Mouse (Mus musculus): ENCODE results near the gene Xdh. TPM values are rescaled to one million over a fixed set of nuclear protein-coding genes. Genes with fewer than 3 reads are reported as not detected.

The Xdh gene
- polyA plus RNA-seq (2012; rRNA removed), result 4.5 and 5.3 TPM in 2 replicates

DNA sequence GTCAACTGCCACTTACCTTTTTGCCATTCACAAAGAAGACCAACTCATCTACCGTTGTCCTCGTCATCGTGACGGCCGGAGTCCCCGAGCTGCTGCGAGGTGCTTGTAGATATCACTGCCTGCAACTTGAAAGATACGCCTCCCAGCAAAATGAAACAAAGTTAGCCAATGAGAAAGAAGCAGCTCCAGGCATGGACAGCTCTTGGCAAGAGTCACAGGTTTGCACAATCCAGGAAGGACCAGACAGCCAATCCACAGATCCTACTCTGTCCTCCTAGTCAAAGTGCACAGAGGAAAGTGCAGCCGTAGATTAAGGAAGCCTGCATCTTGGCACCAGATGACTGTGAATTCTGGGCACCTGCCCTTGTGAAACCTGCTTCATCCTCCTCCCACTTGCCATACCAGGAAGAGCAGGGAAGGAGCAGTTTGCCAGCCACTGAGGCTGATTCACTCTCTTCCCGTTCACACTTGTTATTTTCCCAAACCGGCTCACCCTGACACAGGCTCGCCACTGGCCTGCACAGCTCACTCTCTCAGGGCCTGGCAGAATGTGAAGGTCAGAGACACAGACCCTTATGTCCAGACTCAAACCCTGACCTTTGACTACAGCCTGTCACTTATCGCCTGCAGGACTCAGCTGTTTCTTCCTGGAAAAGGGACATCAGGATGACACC, at the start of gene Xdh:
TSS of gene Xdh (minus strand) at position 135 of the 674 bp plus-strand sequence.
- DNase-seq (ENCODE audit: extremely low spot score in 1 of 2, low spot score in 1 of 2), result no peak

- DNase-seq (ENCODE audit: extremely low spot score in 1 of 2, low spot score in 1 of 2), result no peak
These were observed 46.1 kb upstream of the Xdh start for GRCm38 (mm10) chr17:73995907-73996645.

DNA sequence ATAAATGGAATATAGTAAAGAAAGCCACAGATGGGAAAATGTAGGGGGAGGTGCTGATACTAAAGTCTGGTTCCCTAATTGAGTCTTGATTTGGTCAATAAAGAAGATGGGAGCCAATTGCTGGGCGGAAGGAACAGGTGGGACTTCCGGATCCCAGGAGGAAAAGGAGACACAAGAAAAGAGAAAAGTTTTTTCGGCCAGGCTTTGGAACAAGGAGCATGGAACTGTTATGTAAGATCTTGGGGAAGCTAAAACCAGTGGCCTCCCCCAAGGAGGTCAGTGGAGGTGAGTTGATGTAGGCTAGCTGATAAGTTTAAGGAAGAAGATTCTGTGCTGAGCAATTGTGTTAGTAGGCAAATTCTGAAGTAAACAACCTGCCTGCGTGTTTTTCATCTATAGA, 41.3 kb upstream of the Xdh start:
- DNase-seq (ENCODE audit: extremely low spot score in 1 of 2, low spot score in 1 of 2), result no peak

- DNase-seq (ENCODE audit: extremely low spot score in 1 of 2, low spot score in 1 of 2), result no peak
These were observed 36.6 kb upstream of the Xdh start for GRCm38 (mm10) chr17:73986571-73986970.

- DNase-seq (ENCODE audit: extremely low spot score in 1 of 2, low spot score in 1 of 2), result no peak
These were observed 35.9 kb upstream of the Xdh start for GRCm38 (mm10) chr17:73985936-73986335.

DNA sequence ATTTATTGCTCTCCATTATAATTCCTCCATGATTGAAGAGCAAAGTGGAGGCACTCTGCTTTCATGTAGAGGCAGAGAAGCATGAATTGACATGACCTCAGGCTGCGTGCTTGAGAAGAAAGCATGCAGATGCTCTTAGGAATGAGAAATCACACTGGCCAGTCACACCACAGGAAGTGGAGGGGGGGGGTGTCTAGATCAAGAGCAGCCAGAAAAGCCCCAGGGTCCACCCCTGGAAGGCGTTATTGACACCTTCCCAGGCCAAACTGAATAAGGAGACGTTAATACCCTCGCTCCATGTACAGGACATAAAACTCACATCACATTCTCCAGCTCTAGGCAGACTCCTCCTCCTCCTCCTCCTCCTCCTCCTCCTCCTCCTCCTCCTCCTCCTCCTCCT, 34.5 kb upstream of the Xdh start:
- no peak for DNase-seq (ENCODE audit: extremely low spot score in 1 of 2, low spot score in 1 of 2)

DNA sequence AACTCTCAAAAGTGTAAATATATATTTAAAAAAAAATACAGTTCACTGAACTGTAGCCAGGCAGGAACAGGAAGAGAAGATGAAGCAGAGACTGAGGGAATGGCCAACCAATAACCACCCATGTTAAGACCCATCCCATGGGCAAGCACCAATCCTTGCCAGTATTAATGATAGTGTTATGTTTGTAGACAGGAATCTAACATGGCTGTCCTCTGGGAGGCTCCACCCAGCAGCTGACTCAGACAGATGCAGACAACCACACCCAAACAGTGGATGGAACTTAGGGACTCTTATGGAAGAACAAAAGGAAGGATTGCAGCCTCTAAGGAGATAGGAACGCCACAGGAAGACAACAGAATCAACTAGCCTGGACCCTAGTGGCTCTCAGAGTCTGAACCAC, 32.9 kb upstream of the Xdh start:
- no peak for DNase-seq (ENCODE audit: extremely low spot score in 1 of 2, low spot score in 1 of 2)

GRCm38 (mm10) chr17:73976066-73976465, 26.1 kb upstream of the Xdh start:
- no peak for DNase-seq (ENCODE audit: extremely low spot score in 1 of 2, low spot score in 1 of 2)

GRCm38 (mm10) chr17:73972648-73973047, 22.7 kb upstream of the Xdh start:
- DNase-seq (ENCODE audit: extremely low spot score in 1 of 2, low spot score in 1 of 2), result no peak

- no peak for DNase-seq (ENCODE audit: extremely low spot score in 1 of 2, low spot score in 1 of 2)
These were observed 21.3 kb upstream of the Xdh start for GRCm38 (mm10) chr17:73971291-73971690.

GRCm38 (mm10) chr17:73970361-73971027, 20.5 kb upstream of the Xdh start:
- peak in 1 of 2 experiments; percentile 18 for DNase-seq (ENCODE audit: extremely low spot score in 1 of 2, low spot score in 1 of 2)

DNA sequence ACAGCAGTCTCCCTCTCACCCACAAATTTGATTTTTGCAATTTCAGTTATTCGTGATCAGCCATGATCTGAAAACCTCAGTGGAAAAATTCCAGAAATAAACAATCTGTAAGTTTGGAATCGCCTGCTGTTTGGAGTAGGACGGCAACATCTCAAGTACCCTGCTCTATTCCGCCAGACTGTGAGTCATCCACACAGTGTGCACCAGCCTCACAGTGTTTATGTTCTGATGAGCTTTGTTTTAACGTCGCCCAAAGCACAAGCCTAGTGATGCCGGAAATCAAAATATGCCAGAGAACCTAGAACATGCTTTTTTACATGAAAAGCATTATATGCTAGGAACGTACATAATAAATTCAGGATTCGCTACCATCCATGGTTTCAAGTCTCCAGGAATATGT, 14.9 kb upstream of the Xdh start:
- DNase-seq (ENCODE audit: extremely low spot score in 1 of 2, low spot score in 1 of 2), result peak in 1 of 2 experiments; percentile 15

- no peak for DNase-seq (ENCODE audit: extremely low spot score in 1 of 2, low spot score in 1 of 2)
These were observed 12.6 kb upstream of the Xdh start for GRCm38 (mm10) chr17:73962628-73963043.

DNA sequence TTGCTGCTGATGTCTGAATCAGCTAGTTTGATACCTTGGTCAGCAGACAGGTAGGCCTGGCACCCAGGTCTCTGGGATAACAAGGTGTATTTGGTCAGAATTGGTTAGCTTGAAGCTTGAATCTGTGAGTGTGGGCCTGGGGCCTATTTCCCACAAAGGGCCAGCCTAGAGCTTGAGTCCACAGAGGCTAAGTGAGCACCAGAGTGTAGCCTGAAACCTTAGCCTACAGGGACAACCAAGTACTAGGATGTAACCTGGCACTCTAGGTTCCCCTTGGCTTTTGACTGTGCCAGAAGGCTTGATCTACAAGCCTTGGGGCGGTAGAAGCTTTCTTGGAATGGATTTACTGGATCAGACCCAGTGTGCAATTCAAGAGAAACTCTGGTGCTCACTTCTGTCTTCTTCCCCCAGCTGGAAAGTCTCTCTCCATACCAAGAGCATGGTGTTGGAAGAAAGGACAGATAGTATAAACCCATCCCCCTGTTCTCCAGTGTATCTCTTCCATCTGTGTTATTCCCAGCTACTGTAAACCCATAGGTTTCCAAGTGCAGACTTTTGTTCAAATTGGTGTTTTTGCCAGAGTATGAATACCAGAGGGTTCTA, 11.9 kb upstream of the Xdh start:
- DNase-seq (ENCODE audit: extremely low spot score in 1 of 2, low spot score in 1 of 2), result no peak

- DNase-seq (ENCODE audit: extremely low spot score in 1 of 2, low spot score in 1 of 2), result no peak
These were observed 10.7 kb upstream of the Xdh start for GRCm38 (mm10) chr17:73960745-73961144.

DNA sequence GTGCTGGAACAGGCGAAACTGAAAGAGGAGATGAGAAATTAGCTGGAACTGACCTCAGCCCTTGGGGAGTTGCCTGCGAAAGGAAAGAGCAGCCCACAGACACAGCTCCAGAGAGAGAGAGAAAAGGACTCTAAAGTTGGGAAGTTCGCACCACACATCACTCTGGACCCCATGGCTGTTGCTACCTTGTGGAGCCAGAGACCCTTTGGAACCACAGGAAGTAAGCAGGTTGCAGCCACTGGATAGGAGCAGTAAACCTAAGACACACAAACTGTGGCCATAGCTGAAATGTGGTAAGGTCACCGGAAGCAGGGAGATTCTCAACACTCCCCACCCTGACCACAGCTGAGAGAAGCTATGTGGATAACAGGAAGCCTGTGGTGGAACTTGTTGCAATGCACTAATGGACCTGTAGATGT, 2.1 kb upstream of the Xdh start:
- DNase-seq (ENCODE audit: extremely low spot score in 1 of 2, low spot score in 1 of 2), result no peak

DNA sequence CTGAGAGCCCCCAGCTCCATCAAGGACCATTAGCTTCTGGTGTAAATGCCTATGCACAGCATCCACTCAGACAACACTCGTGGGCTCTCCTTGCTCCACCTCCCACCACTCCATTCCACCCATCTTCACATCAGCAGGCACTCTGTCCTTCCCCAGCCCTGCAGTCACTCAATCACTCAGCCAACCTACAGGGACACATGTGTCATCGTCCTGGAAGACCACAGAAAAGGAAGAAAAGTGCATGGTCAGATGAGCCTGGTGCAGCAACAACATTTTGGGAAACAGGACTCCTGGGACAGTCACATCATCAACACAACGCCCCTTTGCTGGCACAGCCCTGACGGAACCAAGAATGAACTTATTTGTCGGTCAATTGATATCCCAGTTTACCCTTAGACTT, 974 bp upstream of the Xdh start:
- no peak for DNase-seq (ENCODE audit: extremely low spot score in 1 of 2, low spot score in 1 of 2)

- DNase-seq (ENCODE audit: extremely low spot score in 1 of 2, low spot score in 1 of 2), result no peak
These were observed 498 bp downstream of the Xdh start for GRCm38 (mm10) chr17:73949498-73949897.

GRCm38 (mm10) chr17:73948801-73949200, 1.2 kb downstream of the Xdh start:
- DNase-seq (ENCODE audit: extremely low spot score in 1 of 2, low spot score in 1 of 2), result no peak

GRCm38 (mm10) chr17:73948039-73948438, 2.0 kb downstream of the Xdh start:
- peak in 1 of 2 experiments; percentile 48 for DNase-seq (ENCODE audit: extremely low spot score in 1 of 2, low spot score in 1 of 2)

DNA sequence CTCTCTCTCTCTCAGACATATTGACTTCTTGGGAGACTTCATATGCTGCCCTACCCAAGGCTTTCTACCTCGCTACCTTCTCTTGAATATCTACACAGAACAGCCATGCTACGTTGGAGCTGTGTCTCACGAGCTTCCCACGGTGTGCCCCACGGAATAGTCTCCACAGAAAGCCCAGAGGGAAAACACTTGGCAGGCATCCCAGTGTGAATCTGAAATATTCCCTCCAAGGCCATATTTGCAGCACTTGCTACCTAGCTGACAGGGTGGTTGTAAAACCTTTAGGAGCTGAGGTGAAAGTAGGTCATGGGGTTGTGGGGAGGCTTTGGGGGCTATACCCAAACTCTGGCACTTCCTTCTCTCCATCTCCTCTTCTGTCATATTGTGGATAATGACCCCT, 3.1 kb downstream of the Xdh start:
- DNase-seq (ENCODE audit: extremely low spot score in 1 of 2, low spot score in 1 of 2), result no peak
